Comparison of ENCODE assay signal across 15 mouse cellular contexts in genomic region chr7:64583670-64584121, GRCm38 (mm10).
DNase-seq lines count a peak whose midpoint lies in the region; ATAC-seq lines count a peak whose summit lies in the region.
"Had no signal": no experiment of that assay in that cellular context is flagged by ENCODE, and none has a peak within 500 bp of the region (broad histone marks: within the 10 kb centered on the region; RNA-seq: fewer than 3 reads in every experiment).

No protein-coding gene starts in this region.

- H3K4me1 ChIP-seq in heart, embryonic 11.5 days (ENCODE audit: control insufficient read depth, insufficient read depth, low read length): no peaks in the 10 kb centered on the region

- no peak overlapping the region for H3K4me3 ChIP-seq in heart, embryonic 11.5 days (ENCODE audit: low read depth, low read length)
- H3K4me3 ChIP-seq: forebrain, embryonic 10.5 days; kidney, embryonic 15.5 days; limb, embryonic 15.5 days had no signal

- no peak overlapping the region for H3K9ac ChIP-seq in heart, embryonic 11.5 days (ENCODE audit: low read depth, low read length)
- H3K9ac ChIP-seq: kidney, embryonic 15.5 days; limb, embryonic 15.5 days had no signal

- no peaks in the 10 kb centered on the region; the same call in 1 of the 2 replicates for H3K9me3 ChIP-seq in heart, embryonic 11.5 days (replicated peaks; ENCODE audit: control insufficient read depth, low read length)
- H3K9me3 ChIP-seq: forebrain, embryonic 10.5 days; kidney, embryonic 15.5 days; limb, embryonic 15.5 days had no signal

- WGBS in heart, embryonic 11.5 days (ENCODE audit: insufficient replicate concordance): 76% methylated on average over 6 of the region's 6 CpGs

- no peaks in the 10 kb centered on the region for H3K36me3 ChIP-seq in heart, embryonic 11.5 days (ENCODE audit: control insufficient read depth, insufficient read depth, low read length)
- H3K36me3 ChIP-seq: forebrain, embryonic 10.5 days; kidney, embryonic 15.5 days; limb, embryonic 15.5 days had no signal

- ATAC-seq in heart, embryonic 11.5 days (replicated peaks; ENCODE audit: insufficient number of reproducible peaks, low FRiP score, low TSS enrichment): no peak
- ATAC-seq: hindbrain, embryonic 16.5 days had no signal

- H3K4me2 ChIP-seq in heart, embryonic 11.5 days: no peak overlapping the region
- H3K4me2 ChIP-seq: kidney, embryonic 15.5 days; limb, embryonic 15.5 days had no signal

- H3K27ac ChIP-seq in heart, embryonic 11.5 days (ENCODE audit: low read depth, low read length): no peak overlapping the region
- H3K27ac ChIP-seq: forebrain, embryonic 10.5 days; kidney, embryonic 15.5 days; limb, embryonic 15.5 days had no signal

- H3K27me3 ChIP-seq in heart, embryonic 11.5 days (ENCODE audit: control insufficient read depth, insufficient read depth, low read length): no peaks in the 10 kb centered on the region
- H3K27me3 ChIP-seq: kidney, embryonic 15.5 days; limb, embryonic 15.5 days had no signal

- DNase-seq in heart, adult 18-20 months: peak; percentile 15 to 18
- peak; percentile 84 for DNase-seq in right cerebral cortex, adult 18-20 months
- DNase-seq in right cerebral cortex, postnatal 4 days: no peak
- DNase-seq in lung, postnatal 14 days: peak; percentile 9
- no peak for DNase-seq in urinary bladder, postnatal 10 days (ENCODE audit: low spot score)
- no peak for DNase-seq in thymus, postnatal 36 days
- DNase-seq: cerebellum, adult 18-20 months; gastrocnemius, postnatal 25 days; spleen, adult 18-20 months; thymus, adult 18-20 months had no signal

Comparison
In these comparisons a context has a peak if more than half of its experiments do, and no peak if none do; other contexts are left out.
1. DNase-seq: peak in heart, adult 18-20 months (2 of 2), right cerebral cortex, adult 18-20 months (single experiment) and lung, postnatal 14 days (single experiment); none in right cerebral cortex, postnatal 4 days (single experiment), urinary bladder, postnatal 10 days (single experiment) and thymus, postnatal 36 days (0 of 2).